Mouse (Mus musculus): Measurements from ENCODE around the gene Defb18.
"Not testable (repeated sequence)": the region's sequence is repeated elsewhere in the genome, so short reads cannot be mapped to it uniquely, and the experiment has no call there.

Gene Defb18

DNA sequence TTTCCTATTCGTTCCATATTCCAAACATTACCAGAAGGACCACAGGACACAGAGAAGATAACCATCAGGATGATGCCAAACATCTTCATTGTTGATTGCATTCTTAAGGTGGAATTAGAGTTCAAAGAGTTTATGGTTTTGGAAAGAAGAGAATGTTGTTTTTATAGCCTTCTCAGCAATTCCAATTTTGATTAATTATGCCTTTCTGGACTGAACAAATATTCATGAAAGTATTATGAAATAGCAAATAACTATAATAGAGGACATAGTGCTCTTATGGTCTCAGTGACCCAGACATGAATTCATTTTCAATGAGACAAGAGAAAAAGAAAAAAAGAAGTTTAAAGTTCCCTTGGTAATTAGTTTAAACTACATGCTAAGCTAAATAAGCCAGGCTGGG lies at the start of gene Defb18:
Gene Defb18, minus strand, starts transcription at position 101 of the 400 bp plus-strand sequence.
- no peak for DNase-seq (ENCODE audit: low spot score in 2 of 2)

DNA sequence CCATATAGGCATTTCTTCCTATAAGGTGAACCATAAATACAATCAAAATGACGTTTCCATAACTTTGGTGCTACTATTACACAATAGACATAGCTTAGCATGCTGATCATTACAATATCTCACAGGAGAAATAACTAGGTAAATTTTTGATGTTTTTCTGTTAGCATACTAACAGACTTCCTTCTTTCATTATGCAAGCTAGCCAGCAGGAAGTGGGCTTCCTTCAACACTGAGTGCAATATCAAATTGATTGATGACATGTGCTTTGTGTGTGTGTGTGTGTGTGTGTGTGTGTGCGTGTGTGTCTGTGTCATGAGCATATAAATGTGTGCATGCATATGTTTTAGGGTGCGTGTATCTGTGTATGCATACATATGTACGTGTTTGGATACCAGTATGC lies 33.9 kb upstream of the Defb18 start:
- DNase-seq (ENCODE audit: low spot score in 2 of 2), result no peak

DNA sequence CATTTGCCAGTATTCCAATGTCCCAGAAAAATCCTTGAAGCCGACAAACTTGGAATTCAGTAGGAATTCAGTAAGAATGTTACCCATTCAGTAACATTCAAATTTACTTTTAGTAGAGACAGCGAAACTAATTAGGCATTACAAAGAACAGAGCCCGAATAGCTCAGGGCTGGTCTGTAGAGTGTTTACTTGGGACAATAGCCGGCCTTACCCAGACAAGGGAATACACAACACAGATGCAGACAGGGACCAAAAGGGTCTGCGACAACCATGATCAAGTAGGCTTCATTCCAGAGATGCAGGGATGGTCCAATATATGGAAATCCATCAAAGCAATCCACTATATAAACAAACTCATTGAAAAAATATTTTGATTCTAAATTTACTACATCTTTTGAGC lies 31.6 kb upstream of the Defb18 start:
- no peak for DNase-seq (ENCODE audit: low spot score in 2 of 2)

DNA sequence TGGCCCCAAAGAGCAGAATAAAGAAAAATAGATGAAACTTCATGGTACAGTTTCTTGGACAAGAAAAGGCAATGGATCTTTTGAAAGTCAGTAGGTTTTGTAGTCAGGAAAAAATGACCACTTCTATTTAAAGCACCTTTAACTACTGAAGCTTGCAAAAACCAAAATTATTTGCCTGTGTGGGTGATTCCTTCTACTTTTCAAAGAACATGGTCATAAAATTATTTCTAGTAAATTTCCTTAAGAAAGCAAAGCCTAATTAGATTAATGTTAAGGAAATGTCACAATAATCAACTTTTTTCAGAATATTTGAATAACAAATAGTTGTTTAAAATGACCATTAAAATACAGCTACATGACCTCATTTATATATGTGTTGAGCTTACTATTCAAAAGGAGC lies 27.8 kb upstream of the Defb18 start, which contains the start of gene Defb41:
Gene Defb41, minus strand, starts transcription at position 101 of the 400 bp plus-strand sequence.
- no peak for DNase-seq (ENCODE audit: low spot score in 2 of 2)

DNA sequence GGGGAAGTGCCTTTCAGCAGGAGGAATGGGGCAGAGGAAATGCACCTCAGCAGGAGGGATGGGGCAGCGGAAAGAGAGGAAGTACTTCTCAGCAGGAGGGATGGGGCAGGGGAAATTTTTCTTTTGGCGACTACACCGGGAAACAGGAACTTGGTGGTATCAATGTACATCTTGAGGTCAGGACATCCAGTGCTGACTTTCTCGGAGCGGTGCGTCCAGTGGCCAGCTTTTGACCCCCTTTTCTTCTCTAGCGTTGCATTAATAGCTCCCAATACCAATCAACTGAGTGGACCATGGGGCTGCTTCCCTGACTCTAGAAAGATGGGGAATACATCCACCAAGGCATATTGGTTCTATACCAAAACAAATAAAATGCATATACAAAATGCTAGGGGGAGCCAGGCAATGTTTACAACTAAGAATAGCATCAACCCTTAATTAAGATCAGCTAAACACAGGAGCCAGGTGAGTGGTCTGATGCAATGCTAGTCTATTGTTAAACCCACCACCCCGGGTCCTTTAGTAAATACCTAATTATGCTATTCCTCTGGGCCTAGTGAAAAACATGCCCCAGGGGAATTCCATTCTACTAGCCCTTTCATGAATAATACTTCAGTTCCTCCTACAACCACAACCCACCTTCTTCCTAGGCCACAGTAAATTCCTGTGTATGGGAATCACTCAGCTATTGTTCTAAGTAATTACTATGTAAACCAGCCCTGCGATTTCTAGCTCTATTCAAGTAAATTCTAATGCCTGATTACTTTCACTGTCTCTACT lies 8.7 kb upstream of the Defb18 start:
- not testable (repeated sequence) for DNase-seq (ENCODE audit: low spot score in 2 of 2)

DNA sequence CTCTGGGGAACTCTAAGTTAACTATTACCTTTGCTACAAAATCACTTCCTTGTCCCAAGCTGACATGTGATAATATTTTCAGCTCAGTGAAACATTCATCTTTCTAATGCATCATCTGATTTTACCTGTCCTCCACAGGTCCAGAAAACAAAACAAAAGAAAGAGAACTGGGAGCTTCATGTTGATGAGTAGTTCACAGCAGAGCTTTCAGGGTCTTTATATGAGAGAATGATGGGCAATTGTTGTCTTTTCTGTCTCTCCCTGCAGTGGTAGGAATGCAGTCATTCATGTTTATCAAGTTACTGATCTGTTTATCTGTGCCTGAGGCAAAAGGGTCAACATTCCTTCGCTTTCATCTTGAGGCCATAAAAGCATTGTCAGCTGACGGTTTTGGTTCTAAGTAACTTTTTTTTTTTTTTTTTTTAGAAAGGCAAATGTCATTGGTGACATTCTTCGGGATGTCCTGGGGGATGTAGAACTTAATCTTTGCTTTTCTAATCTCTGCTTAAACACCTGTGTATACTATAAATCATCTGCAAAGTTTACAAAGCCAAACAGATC lies 13.8 kb downstream of the Defb18 start:
- no peak for DNase-seq (ENCODE audit: low spot score in 2 of 2)

DNA sequence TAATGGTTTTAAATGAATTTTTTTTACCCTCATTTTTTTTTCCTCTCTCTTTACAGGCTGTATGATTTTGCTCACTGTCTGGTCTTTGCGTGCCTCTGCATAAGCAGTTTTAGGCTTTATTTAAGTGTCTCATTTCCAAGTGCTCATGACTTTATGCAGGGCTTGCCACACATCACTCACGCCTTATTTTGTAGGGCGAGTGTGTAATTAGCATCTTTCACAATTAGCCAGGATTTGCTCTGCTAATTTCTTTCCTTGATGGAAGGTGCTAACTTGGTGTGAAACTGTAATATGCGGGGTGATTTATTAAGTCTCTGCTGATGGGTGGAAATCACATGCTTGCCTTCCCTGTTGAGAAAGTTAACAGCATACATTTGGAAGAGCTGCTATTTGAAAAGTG lies 45.5 kb downstream of the Defb18 start:
- DNase-seq (ENCODE audit: low spot score in 2 of 2), result no peak

DNA sequence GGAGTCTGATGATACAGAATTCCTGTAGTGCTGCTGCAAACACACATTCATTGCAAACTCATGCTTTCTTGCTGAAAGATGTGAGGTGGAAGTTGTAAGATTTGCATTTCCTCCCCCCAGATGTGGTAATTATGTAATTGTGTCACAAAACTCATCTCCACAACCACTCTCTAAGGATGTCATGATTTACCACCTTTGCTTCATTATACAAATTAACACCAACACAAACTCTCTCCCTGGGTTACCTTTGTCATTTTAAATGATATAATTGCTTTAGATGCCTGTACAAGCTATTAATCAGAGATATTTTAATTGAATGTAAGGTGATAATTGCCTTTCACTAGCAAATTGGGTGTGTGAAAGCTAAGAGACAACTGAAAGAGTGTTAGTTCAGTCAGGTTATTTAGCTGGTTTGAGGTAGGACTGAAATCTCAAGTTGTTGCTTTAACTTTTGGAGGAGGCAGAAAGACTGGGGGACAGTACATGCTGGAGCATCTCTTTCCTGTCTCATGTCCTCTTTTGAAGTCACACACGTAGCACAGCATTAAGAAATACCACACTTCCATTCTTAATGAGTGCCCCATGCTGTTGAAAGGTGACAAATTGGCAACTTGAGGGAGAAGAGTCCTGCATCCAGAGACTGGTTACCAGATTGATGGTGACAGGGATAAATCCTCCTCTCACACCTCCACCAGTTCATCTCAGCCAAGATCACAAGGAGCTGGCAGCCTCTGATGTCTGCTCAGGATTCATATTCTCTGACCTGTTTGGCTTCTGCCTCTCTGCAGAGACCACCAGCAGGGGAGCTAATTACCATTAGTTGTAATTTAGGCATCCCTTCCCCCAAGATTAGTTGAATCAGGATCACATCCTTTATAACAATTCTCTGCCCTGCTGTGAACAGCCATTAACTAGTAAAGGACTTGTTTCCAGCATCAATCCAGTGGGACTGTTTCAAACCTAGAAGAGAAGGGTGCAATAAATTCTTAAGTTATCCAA lies 46.2 kb downstream of the Defb18 start:
- DNase-seq (ENCODE audit: low spot score in 2 of 2), result no peak

All from urinary bladder, postnatal 36 days (tissue).